Mouse (Mus musculus) MN1 (cell line): ENCODE measurements around the gene D8Ertd738e.

Experiments used
- DNase-seq: peaks from one replicate; pipeline ENCODE4 v3.0.0-alpha.2; 2016; ENCODE audit warnings: low spot score

D8Ertd738e gene

GRCm38 (mm10) chr8:84202938-84203917 lies 46.3 kb downstream of the D8Ertd738e start:
- DNase-seq = peak; percentile 92

- DNase-seq = peak; percentile 80
Observed at GRCm38 (mm10) chr8:84202466-84202865, 47.1 kb downstream of the D8Ertd738e start.

DNA sequence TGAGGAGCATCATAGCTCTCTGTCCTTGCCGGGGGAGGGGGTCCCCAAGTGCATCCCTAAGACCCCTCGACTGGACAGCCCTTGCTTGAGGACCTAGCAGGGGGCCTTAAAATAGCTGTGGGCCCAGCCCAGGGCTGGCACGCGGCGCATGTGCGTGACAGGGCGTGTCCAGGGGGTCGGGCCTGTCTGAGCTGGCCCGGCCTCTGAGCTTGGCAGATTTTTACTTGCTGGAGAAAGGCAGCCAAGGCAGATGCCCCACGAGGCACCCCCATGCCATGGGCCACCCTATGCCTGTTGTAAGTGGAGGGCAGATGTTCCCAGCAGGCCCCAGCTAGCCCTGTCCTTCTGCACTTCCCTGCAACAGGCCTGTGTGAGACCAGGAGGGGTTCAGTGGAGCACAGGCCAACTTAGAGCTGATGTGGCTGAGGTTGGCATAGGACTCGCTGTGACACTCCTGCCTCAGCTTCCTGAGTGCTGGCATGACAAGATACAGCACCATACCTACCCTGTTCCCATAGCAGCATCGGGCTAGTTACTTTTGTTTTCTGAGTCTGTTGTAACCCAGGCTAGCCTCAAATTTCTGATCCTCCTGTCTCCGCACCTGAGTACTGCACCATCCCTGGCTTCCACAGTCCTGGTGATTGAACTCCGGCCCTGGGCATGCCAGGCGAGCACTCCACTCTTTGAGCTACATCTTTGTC lies 47.8 kb downstream of the D8Ertd738e start:
- DNase-seq = peak; percentile 85

GRCm38 (mm10) chr8:84200652-84201544 lies 48.6 kb downstream of the D8Ertd738e start:
- peak; percentile 80 for DNase-seq

DNA sequence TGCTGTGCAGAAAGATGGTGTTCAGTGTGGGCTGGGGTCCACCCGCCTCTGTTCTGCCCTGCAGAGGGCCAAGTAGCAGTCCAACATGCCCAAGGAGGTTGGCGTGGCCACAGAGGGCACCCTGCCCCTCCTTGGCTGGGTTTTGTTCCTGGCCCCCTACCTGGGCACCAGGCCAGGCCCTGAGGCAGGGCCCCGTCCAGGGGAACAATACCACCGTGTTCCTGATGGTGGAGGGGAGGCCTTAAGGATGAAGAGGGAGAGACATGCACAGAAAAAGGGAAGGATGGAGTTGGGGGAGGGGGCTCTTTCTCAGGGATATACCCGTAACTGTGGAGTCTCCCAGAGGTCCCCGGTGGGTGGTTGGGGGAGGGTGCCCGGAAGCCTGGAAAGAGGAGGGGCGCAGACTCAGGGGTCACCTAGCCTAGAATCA lies 49.4 kb downstream of the D8Ertd738e start:
- peak; percentile 59 for DNase-seq

DNA sequence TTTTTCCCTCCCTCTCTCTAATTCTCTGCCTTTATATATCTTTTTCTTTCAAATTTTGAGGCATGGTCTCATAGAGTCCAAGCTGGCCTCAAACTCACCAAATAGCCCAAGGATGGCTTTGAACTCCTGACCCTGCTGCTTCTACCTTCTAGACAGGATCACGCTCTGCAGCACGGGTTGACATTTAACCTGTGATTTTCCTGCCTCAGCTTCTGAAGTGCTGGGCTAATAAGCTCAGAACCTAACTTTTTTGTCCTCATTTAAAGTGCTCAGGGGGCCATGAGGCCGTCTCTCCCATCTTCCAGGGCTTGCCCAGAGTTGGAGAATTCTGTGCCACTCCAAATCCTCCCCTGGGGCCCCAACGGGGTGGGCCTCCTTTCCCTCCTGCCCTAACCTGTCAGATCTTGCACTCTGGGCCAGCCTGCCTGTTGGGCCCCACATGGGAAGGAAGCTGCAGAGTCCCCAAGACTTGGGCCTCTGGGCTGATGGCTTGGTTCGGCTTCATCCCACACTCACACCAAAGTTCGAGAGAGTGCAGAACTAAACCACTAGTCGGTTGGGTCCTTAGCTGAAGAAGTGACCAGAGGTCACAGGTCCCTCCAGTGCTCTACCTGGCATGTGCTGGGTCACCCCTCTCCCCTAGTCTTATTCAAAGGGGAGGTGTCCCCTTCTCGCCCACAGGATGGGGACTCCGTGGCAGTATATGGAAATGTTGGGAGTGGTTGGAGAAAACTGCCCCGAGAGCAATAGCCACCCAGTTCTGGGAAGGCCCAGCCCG lies 50.0 kb downstream of the D8Ertd738e start:
- no peak for DNase-seq

DNA sequence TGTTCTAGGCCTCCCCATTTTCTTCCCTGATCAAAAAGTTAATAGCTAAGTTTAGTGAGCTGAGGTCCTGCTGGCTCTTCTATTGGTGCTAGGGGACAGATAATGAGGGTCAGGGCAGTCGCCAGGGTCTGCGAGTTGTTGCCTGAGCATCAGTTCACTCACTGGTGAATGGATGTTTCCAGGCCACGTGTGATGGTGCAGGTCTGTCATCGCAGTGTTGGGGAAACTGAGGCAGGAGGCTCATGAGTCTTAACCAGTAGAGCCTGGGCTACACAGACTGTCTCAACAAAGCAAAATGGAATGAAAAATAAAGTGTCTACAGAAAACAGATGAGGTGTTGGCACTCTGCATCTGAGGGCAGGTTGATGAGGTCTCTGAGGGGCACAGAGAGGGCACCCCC lies 50.6 kb downstream of the D8Ertd738e start:
- DNase-seq = no peak

- peak; percentile 98 for DNase-seq
Observed at GRCm38 (mm10) chr8:84197922-84198774, 51.4 kb downstream of the D8Ertd738e start.

GRCm38 (mm10) chr8:84197141-84197921 lies 52.2 kb downstream of the D8Ertd738e start:
- peak; percentile 96 for DNase-seq
